Mouse (Mus musculus): ENCODE measurements at regions not wholly inside any gene's neighbourhood (a gene's known extent, or its start where the extent isn't known, plus 50 kb on each side); places are given as distances from the start of the nearest gene placed in this dataset.

- no peak for DNase-seq
These were observed 202.2 kb upstream of the Sema6d start for GRCm38 (mm10) chr2:123887587-123887986.

GRCm38 (mm10) chr2:123911921-123912320 is 177.8 kb upstream of the Sema6d start:
- DNase-seq, result peak; percentile 1

GRCm38 (mm10) chr2:123914021-123914420 is 175.7 kb upstream of the Sema6d start:
- no peak for DNase-seq

GRCm38 (mm10) chr2:123920418-123920817 is 169.4 kb upstream of the Sema6d start:
- DNase-seq, result no peak

- no peak for DNase-seq
These were observed 161.7 kb upstream of the Sema6d start for GRCm38 (mm10) chr2:123928066-123928465.

GRCm38 (mm10) chr2:123936896-123937295 is 152.9 kb upstream of the Sema6d start:
- DNase-seq, result no peak

GRCm38 (mm10) chr2:123963606-123964005 is 126.2 kb upstream of the Sema6d start:
- no peak for DNase-seq

- DNase-seq, result no peak
These were observed 86.3 kb upstream of the Sema6d start for GRCm38 (mm10) chr2:124003507-124003906.

GRCm38 (mm10) chr2:124015542-124015941 is 74.2 kb upstream of the Sema6d start:
- DNase-seq, result no peak

Measured in kidney, postnatal 14 days (tissue).